Mouse (Mus musculus) hindbrain, embryonic 11.5 days (tissue): ENCODE data around the gene T2. TPM values are rescaled to one million over a fixed set of nuclear protein-coding genes. Genes with fewer than 3 reads are reported as not detected.
A peak's percentile ranks its signal among the peaks of the same experiment; 100 is the strongest.
"Not testable (repeated sequence)": the region's sequence is repeated elsewhere in the genome, so short reads cannot be mapped to it uniquely, and the experiment has no call there.

ENCODE experiments used
- ATAC-seq: fragments of 200-750 bp; cut with Nextera tagmentation; 2 replicates; pipeline ENCODE4 v1.8.0; 2017; ENCODE audit warnings: mild to moderate bottlenecking, moderate TSS enrichment, moderate library complexity; ENCODE audit not compliant: low FRiP score
- DNase-seq: peaks from one replicate; pipeline ENCODE4 v3.0.0-alpha.2; 2015; ENCODE audit warnings: low spot score
- H3K27ac ChIP-seq: fragments of 300-500 bp; sonication (generic); 2 replicates; pipeline ENCODE4 v1.5.1; 2014; ENCODE audit warnings: mild to moderate bottlenecking, low read depth, low read length
- H3K27me3 ChIP-seq: fragments of 300-500 bp; sonication (generic); 2 replicates; pipeline ENCODE4 v1.6.1; 2014; ENCODE audit warnings: mild to moderate bottlenecking, low read length, moderate library complexity, mixed read lengths; ENCODE audit not compliant: control insufficient read depth, insufficient read depth
- H3K36me3 ChIP-seq: fragments of 300-500 bp; sonication (generic); 2 replicates; pipeline ENCODE4 v1.6.1; 2014; ENCODE audit warnings: mild to moderate bottlenecking, low read length, moderate library complexity, mixed read lengths; ENCODE audit not compliant: control insufficient read depth, insufficient read depth
- H3K4me1 ChIP-seq: fragments of 300-500 bp; sonication (generic); replicated peaks from 2 replicates; pipeline ENCODE4 v1.6.1; 2014; ENCODE audit warnings: low read length, mixed read lengths; ENCODE audit not compliant: control insufficient read depth, insufficient read depth
- H3K4me2 ChIP-seq: fragments of 300-500 bp; sonication (generic); replicated peaks from 2 replicates; pipeline ENCODE4 v1.6.1; 2014; ENCODE audit warnings: mild to moderate bottlenecking, low read depth, low read length
- H3K4me3 ChIP-seq: fragments of 300-500 bp; sonication (generic); 2 replicates; pipeline ENCODE4 v1.5.1; 2014; ENCODE audit warnings: low read depth, low read length
- H3K9ac ChIP-seq: fragments of 300-500 bp; sonication (generic); 2 replicates; pipeline ENCODE4 v1.6.1; 2014; ENCODE audit warnings: low read depth, low read length
- H3K9me3 ChIP-seq: fragments of 300-500 bp; sonication (generic); 2 replicates; pipeline ENCODE4 v1.6.1; 2016; ENCODE audit warnings: low read length; ENCODE audit not compliant: control insufficient read depth
- WGBS: fragments of 180-500 bp; shearing (Covaris S2); extraction: QIAGEN DNeasy Blood & Tissue Kit; methylation state at CpG from one replicate; pipeline ENCODE4 v1.1.7; 2014; 5-methylcytosine and 5-hydroxymethylcytosine counted together
- polyA plus RNA-seq: library from polyadenylated mRNA; unstranded; fragments of >200 nt; fragmentation: Nextera tagmentation; extraction: Ambion mirVana; gene quantifications from 2 replicates; pipeline ENCODE4 v1.2.1, GENCODE M21; 2014

Gene T2
- polyA plus RNA-seq = 0.53 and 0.59 TPM in 2 replicates

- H3K4me2 ChIP-seq = no peak within 1 kb of the TSS
- DNase-seq (no peak), ATAC-seq (no peak)
- no peaks in the 10 kb centered on the region for H3K9me3 ChIP-seq
- WGBS = 89% methylated on average over 6 of the region's 6 CpGs
- no peaks in the 10 kb centered on the region for H3K27me3 ChIP-seq
- H3K9ac ChIP-seq = no peak within 1 kb of the TSS
- no peaks in the 10 kb centered on the region for H3K4me1 ChIP-seq
- no peaks in the 10 kb centered on the region for H3K36me3 ChIP-seq
- no peak within 1 kb of the TSS for H3K4me3 ChIP-seq
- no peak within 1 kb of the TSS for H3K27ac ChIP-seq
Measured at GRCm38 (mm10) chr17:8355692-8356091, at the start of gene T2. TSS of gene T2 (plus strand) at chr17:8355992.

- ATAC-seq (peak; percentile 96), DNase-seq (peak; percentile 98)
- Histone ChIP-seq H3K27ac (peak within 1 kb of the TSS; percentile 54), H3K4me1 (no peaks in the 10 kb centered on the region), H3K27me3 (no peaks in the 10 kb centered on the region), H3K4me2 (peak within 1 kb of the TSS; percentile 42), H3K36me3 (no peaks in the 10 kb centered on the region), H3K9me3 (no peaks in the 10 kb centered on the region), H3K9ac (peak within 1 kb of the TSS; percentile 74), H3K4me3 (peak within 1 kb of the TSS; percentile 84)
- WGBS = under 1% methylated on average over 53 of the region's 54 CpGs
Measured at GRCm38 (mm10) chr17:8310838-8311614, 44.8 kb upstream of the T2 start, which contains the start of gene Sft2d1. TSS of gene Sft2d1 (plus strand) at chr17:8311102.

GRCm38 (mm10) chr17:8311751-8312150 lies 44.0 kb upstream of the T2 start:
- no peak overlapping the region for H3K9ac ChIP-seq

GRCm38 (mm10) chr17:8313976-8314375 lies 41.8 kb upstream of the T2 start:
- ATAC-seq (no peak), DNase-seq (no peak)
- Histone ChIP-seq H3K27me3 (no peaks in the 10 kb centered on the region), H3K4me2 (no peak overlapping the region), H3K4me3 (no peak overlapping the region), H3K27ac (no peak overlapping the region), H3K4me1 (no peaks in the 10 kb centered on the region), H3K36me3 (no peaks in the 10 kb centered on the region), H3K9me3 (no peaks in the 10 kb centered on the region), H3K9ac (no peak overlapping the region)
- 87% methylated on average over 3 of the region's 3 CpGs for WGBS

More at GRCm38 (mm10) chr17:8311751-8312150, 44.0 kb upstream of the T2 start:
- Histone ChIP-seq H3K36me3 (no peaks in the 10 kb centered on the region), H3K9me3 (no peaks in the 10 kb centered on the region), H3K27me3 (no peaks in the 10 kb centered on the region), H3K4me3 (peak overlapping the region; percentile 84), H3K27ac (no peak overlapping the region), H3K4me1 (no peaks in the 10 kb centered on the region), H3K4me2 (peak overlapping the region; percentile 42)
- no peak for ATAC-seq
- WGBS = 54% methylated on average over 3 of the region's 3 CpGs
- DNase-seq = no peak

GRCm38 (mm10) chr17:8316251-8316650 lies 39.5 kb upstream of the T2 start:
- DNase-seq = no peak
- Histone ChIP-seq H3K4me2 (no peak overlapping the region), H3K9me3 (no peaks in the 10 kb centered on the region), H3K4me1 (no peaks in the 10 kb centered on the region), H3K36me3 (no peaks in the 10 kb centered on the region), H3K27me3 (no peaks in the 10 kb centered on the region), H3K27ac (no peak overlapping the region), H3K9ac (no peak overlapping the region), H3K4me3 (no peak overlapping the region)
- WGBS = 100% methylated on average over 1 of the region's 1 CpGs
- ATAC-seq = no peak

GRCm38 (mm10) chr17:8326877-8327276 lies 28.9 kb upstream of the T2 start:
- not testable (repeated sequence) for H3K36me3 ChIP-seq, H3K4me3 ChIP-seq, H3K9ac ChIP-seq, ATAC-seq, H3K27ac ChIP-seq, H3K4me2 ChIP-seq, H3K4me1 ChIP-seq, DNase-seq, H3K9me3 ChIP-seq, H3K27me3 ChIP-seq
- 81% methylated on average over 9 of the region's 11 CpGs for WGBS

- H3K4me1 ChIP-seq = no peaks in the 10 kb centered on the region
- H3K27ac ChIP-seq = no peak overlapping the region
- 68% methylated on average over 7 of the region's 7 CpGs for WGBS
- no peak overlapping the region for H3K4me2 ChIP-seq
- H3K4me3 ChIP-seq = no peak overlapping the region
- DNase-seq (peak; percentile 31), ATAC-seq (no peak)
- H3K9ac ChIP-seq = no peak overlapping the region
- no peaks in the 10 kb centered on the region for H3K9me3 ChIP-seq
- no peaks in the 10 kb centered on the region for H3K27me3 ChIP-seq
- no peaks in the 10 kb centered on the region for H3K36me3 ChIP-seq
Measured at GRCm38 (mm10) chr17:8328511-8329174, 27.1 kb upstream of the T2 start.

GRCm38 (mm10) chr17:8330602-8331001 lies 25.2 kb upstream of the T2 start:
- WGBS = 75% methylated on average over 5 of the region's 5 CpGs
- Histone ChIP-seq H3K9ac (no peak overlapping the region), H3K27me3 (no peaks in the 10 kb centered on the region), H3K4me1 (no peaks in the 10 kb centered on the region), H3K9me3 (no peaks in the 10 kb centered on the region), H3K4me2 (no peak overlapping the region), H3K4me3 (no peak overlapping the region), H3K27ac (no peak overlapping the region), H3K36me3 (no peaks in the 10 kb centered on the region)
- ATAC-seq = no peak
- no peak for DNase-seq

- peaks cover 35% of the 10 kb centered on the region for H3K27me3 ChIP-seq
- H3K27ac ChIP-seq, H3K9me3 ChIP-seq, H3K36me3 ChIP-seq, DNase-seq, H3K9ac ChIP-seq, ATAC-seq, H3K4me1 ChIP-seq, H3K4me2 ChIP-seq, H3K4me3 ChIP-seq: not testable (repeated sequence)
- WGBS = no CpG with 5 or more reads among the region's 5 CpGs
Measured at GRCm38 (mm10) chr17:8337159-8337558, 18.6 kb upstream of the T2 start, which contains the start of gene Prr18. TSS of gene Prr18 (plus strand) at chr17:8337459.
